Mouse (Mus musculus): ENCODE results near the gene Olig2. TPM values are rescaled to one million over a fixed set of nuclear protein-coding genes. Genes with fewer than 3 reads are reported as not detected.

The Olig2 gene
- 30.1 and 31.8 TPM in 2 replicates for polyA plus RNA-seq (2012; rRNA removed)

DNA sequence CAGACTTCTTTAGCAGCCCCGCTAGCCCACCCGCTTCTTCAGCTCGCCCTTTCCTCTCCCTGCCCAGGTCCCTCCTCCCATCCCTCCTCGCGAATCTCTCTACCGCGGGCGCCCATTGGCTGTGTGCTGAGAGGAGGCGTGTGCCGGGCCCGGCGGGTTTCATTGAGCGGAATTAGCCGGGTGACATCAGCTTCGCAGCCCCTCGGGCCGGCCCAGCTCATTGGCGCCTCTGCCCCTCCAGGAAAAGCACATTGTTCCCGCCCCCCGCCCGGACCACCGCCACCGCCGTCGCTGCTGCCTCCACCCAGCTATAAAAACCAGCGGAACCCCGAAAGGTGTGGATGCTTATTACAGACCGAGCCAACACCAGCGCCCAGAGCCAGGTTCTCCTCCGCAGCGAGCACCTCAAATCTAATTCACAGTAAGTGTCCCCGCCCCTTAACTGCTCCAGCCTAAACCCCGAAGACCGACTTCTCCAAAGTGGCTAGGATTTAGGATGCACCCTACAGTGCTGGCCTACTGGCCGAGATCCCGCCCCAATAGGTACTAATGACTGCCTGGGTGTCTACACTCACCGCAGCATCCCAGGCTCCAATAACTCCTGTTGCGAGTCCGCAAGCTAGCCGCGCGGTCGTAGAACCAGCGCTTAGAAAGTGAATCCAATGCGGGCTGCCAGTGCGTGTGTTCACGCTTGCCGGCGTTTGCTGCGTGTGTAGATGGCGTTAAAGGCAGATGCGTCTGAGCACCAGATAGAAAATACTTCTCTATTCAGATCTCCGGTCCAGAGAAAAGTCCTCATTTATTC lies at the start of gene Olig2:
Gene Olig2, plus strand, starts transcription at position 225 of the 805 bp plus-strand sequence.
- peak in 1 of 2 experiments; percentile 54 for DNase-seq (ENCODE audit: extremely low spot score in 1 of 2, low spot score in 1 of 2)

GRCm38 (mm10) chr16:91175892-91176291 lies 49.4 kb upstream of the Olig2 start:
- DNase-seq (ENCODE audit: extremely low spot score in 1 of 2, low spot score in 1 of 2), result no peak

DNA sequence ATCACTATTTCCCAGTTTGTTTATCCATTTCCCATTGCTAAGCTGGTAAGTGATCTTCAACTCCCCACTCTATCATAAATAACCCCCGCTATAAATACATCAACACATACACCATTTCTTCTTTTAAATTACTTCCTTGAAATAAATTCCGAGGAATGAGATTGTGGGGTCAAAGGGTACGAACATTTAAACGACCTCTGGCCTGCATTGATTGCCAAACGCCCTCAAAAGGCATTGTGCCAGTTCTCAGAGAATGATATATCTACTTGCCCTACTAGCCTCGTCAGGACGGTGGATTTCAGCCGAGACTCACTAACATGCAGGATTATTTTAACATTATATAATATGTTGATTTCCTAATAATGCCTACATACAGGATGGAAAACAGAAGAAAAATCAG lies 38.2 kb upstream of the Olig2 start:
- no peak for DNase-seq (ENCODE audit: extremely low spot score in 1 of 2, low spot score in 1 of 2)

- DNase-seq (ENCODE audit: extremely low spot score in 1 of 2, low spot score in 1 of 2), result no peak
Measured at GRCm38 (mm10) chr16:91187662-91188061, 37.6 kb upstream of the Olig2 start.

GRCm38 (mm10) chr16:91188304-91188703 lies 37.0 kb upstream of the Olig2 start:
- no peak for DNase-seq (ENCODE audit: extremely low spot score in 1 of 2, low spot score in 1 of 2)

- peak; percentile 1 to 9 for DNase-seq (ENCODE audit: extremely low spot score in 1 of 2, low spot score in 1 of 2)
Measured at GRCm38 (mm10) chr16:91191233-91191632, 34.0 kb upstream of the Olig2 start.

GRCm38 (mm10) chr16:91191663-91192237 lies 33.5 kb upstream of the Olig2 start:
- DNase-seq (ENCODE audit: extremely low spot score in 1 of 2, low spot score in 1 of 2), result peak; percentile 15 to 42

DNA sequence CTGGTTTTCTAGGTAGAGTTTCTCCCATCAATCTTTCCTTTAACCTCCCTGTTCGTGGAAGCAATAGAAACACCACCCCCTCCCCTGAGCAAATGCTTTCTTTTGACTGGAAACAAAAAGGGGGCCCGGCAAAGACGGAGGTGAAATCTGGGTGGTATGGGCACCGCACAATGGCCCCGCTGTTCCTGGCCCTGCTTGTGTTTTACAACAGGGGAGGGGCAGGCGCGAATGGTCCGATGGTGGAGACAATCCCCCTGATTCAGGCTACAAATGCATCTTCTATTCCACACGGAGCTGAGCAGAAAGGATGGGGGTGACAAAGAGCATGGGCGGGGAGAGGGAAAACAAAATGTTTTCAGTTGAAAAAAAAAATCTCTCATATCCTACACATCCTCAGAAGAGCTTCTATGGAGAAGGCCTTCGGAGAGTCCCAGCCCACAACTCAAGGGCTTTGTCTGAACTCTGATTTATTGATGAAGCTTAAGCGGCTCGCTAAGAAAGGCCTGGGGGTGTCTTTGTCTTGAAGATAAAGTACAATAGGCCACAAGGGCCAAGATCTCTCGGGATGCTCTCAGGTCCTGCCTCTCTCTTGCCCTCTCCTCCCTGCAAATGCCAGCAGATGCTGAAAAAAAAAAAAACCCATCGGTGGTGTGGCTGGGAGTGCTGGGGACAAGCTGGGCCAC lies 32.4 kb upstream of the Olig2 start:
- no peak for DNase-seq (ENCODE audit: extremely low spot score in 1 of 2, low spot score in 1 of 2)

DNA sequence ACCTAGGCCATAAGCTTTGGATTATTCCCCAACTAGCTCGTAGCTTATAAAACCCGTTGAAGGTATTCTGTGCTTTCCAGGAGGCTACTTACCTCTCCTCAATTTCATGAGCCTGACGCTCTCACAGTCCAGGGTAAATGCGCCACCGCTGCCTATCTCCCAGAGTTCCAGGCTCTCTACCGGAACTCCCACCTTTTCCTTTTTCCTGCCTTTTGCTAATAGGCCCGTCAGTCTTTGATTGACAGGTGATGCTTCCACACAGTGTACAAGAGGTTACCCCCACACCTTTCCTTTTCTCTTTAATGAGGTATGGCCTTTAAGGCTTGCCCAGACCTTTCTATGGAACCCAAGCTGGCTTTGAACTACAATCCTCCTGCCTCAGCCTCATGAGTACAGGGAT lies 25.4 kb upstream of the Olig2 start:
- no peak for DNase-seq (ENCODE audit: extremely low spot score in 1 of 2, low spot score in 1 of 2)

DNA sequence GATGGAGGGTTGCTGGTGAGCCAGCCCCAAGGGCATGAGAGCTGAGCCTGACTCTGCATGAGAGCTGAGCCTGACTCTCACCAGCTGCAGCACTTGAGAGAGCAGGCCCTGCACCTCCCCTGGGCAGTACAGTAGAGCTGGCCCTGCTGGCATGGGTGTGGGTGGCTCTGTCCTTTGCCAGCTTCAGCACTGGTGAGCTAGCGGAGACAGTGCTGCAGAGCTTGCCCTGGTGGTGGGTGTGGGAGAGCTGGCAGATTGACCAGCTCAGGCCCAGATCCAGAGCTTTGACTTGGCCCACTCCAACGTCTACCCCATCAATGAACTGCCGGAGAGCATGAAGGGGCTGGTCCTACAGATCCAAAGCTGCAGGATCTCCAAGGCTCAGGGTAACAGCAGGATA lies 22.3 kb upstream of the Olig2 start:
- DNase-seq (ENCODE audit: extremely low spot score in 1 of 2, low spot score in 1 of 2), result no peak

DNA sequence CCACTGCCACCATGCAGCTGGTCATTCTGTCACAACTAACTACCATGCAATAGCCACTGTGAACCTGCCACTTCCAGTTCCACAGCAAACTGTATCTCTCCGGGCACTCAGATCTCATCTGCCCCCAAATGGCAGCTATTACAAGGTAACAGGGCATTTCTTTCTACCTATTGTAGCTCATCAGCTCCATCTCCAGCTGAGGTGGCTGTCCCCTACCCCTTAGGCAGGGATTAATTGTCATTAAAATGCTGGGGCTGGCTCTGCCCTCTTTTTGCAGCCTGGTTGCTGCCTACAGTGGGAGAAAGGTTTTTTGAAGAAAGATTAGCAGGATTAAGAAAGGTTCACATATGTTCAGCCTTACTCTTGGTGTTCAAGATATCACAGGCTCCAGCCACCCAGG lies 18.9 kb upstream of the Olig2 start:
- no peak for DNase-seq (ENCODE audit: extremely low spot score in 1 of 2, low spot score in 1 of 2)

GRCm38 (mm10) chr16:91217077-91217476 lies 8.2 kb upstream of the Olig2 start:
- DNase-seq (ENCODE audit: extremely low spot score in 1 of 2, low spot score in 1 of 2), result no peak

DNA sequence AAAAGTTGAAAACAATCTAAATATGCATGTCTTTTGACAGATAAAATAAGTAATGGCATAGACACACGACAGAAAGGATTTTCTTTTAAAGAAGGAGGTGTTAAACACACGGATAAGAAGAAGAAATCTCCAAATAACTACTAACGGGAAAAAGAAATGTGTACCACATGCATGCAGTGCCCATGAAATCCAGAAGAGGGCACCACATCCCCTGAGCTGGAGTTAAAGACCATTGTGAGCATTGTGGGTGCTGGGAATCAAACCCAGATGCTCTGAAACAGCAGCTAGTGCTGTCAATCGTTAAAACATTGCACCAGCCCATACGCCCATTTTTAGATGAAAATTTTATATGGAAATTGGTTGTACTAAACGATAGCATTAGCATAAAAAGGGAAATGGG lies 7.3 kb upstream of the Olig2 start:
- DNase-seq (ENCODE audit: extremely low spot score in 1 of 2, low spot score in 1 of 2), result no peak

- no peak for DNase-seq (ENCODE audit: extremely low spot score in 1 of 2, low spot score in 1 of 2)
Measured at GRCm38 (mm10) chr16:91219246-91219645, 6.0 kb upstream of the Olig2 start.

GRCm38 (mm10) chr16:91222171-91222642 lies 3.0 kb upstream of the Olig2 start:
- DNase-seq (ENCODE audit: extremely low spot score in 1 of 2, low spot score in 1 of 2), result no peak

GRCm38 (mm10) chr16:91222643-91223271 lies 2.5 kb upstream of the Olig2 start:
- no peak for DNase-seq (ENCODE audit: extremely low spot score in 1 of 2, low spot score in 1 of 2)

DNA sequence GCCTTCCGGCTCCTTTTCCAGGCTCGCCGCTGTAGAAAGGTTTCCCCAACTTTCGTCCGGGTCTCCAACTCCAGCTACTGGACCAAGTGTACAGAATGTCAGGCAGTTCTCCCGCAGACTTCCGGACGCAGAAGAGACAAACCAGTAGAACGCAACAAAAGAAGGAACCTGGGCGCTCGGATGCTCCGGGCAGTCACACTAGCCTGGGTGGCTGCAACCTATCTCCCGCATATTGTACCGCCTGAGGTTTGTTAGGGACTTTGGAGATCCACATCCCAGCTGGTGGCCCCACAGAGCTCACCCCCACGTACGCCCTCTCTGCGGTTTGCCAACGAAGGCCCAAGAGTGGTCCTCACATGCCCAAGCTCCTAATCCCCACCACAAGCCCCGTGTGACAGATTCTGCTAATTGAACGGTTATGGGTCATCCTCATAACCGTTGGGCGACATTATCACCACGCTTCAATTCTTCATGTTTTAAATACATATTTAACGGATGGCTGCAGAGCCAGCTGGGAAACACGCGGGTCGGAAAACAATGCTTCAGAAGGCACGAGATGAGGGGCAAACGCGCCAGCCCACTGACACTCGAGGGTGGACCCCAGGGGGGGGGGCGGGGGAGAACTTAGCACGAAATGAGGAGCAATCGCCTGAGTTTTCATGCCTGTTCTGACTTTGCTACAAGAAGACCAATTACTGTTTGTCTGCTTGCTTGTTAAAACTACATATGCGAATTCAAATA lies 1.8 kb upstream of the Olig2 start:
- no peak for DNase-seq (ENCODE audit: extremely low spot score in 1 of 2, low spot score in 1 of 2)

GRCm38 (mm10) chr16:91224068-91224402 lies 1.2 kb upstream of the Olig2 start:
- DNase-seq (ENCODE audit: extremely low spot score in 1 of 2, low spot score in 1 of 2), result no peak

DNA sequence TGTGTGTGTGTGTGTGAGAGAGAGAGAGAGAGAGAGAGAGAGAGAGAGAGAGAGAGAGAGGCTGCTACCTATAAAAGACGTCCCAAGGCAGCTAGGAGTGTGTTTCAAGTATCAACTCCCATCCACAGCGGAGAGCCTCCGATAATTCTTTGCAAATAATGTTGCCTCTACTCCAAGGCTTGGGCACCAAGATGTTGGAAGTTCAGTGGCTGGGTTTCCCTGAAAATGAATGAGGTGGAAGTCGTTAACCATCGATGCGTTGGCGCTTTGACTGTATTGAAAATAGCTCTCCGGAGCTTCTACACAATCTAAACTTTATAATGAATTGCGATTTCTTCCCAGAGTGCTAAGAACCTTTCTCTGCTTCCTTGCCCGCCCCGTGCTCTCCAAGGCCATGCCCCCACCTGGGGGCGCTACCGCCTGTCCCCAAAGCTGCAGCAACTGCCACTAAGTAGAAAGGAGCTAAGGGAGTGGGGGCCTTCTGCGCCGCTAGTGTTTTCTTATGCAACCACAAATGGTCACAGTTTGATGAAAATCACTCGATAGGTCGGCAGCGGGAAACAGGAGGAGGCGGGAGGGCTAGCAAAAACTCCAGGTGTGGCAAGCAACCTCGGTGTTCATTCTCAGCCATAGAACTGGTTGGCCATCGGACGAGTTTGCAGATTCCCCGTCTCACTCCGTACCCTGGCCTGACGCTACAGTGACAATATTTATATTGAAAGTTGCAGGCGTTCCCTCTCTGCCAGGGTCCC lies 600 bp upstream of the Olig2 start:
- DNase-seq (ENCODE audit: extremely low spot score in 1 of 2, low spot score in 1 of 2), result no peak

All from frontal cortex, adult 2 months (tissue).